Mouse (Mus musculus) kidney, postnatal 0 days (tissue): ENCODE data around the gene Ttyh2. TPM values are rescaled to one million over a fixed set of nuclear protein-coding genes. Genes with fewer than 3 reads are reported as not detected.

ENCODE experiments used
- ATAC-seq: fragments of 200-750 bp; cut with Nextera tagmentation; replicated peaks from 2 replicates; pipeline ENCODE4 v1.8.0; 2017; ENCODE audit warnings: low read depth, moderate number of reproducible peaks, moderate TSS enrichment, moderate library complexity; ENCODE audit not compliant: low FRiP score
- DNase-seq: peaks from one replicate; pipeline ENCODE4 v3.0.0-alpha.2; 2016; ENCODE audit warnings: low spot score
- H3K27ac ChIP-seq: fragments of 300-500 bp; sonication (generic); 2 replicates; pipeline ENCODE4 v1.5.1; 2014; ENCODE audit warnings: mild to moderate bottlenecking
- H3K27me3 ChIP-seq: fragments of 300-500 bp; sonication (generic); 2 replicates; pipeline ENCODE4 v1.6.1; 2014; ENCODE audit warnings: low read length, mixed read lengths; ENCODE audit not compliant: insufficient read depth
- H3K36me3 ChIP-seq: fragments of 300-500 bp; sonication (generic); 2 replicates; pipeline ENCODE4 v1.6.1; 2014; ENCODE audit warnings: low read length, mixed read lengths; ENCODE audit not compliant: insufficient read depth
- H3K4me1 ChIP-seq: fragments of 300-500 bp; sonication (generic); replicated peaks from 2 replicates; pipeline ENCODE4 v1.6.1; 2014; ENCODE audit warnings: antibody characterized with exemption, low read length, mixed read lengths; ENCODE audit not compliant: insufficient read depth
- H3K4me2 ChIP-seq: fragments of 300-500 bp; sonication (generic); 2 replicates; pipeline ENCODE4 v1.6.1; 2014; ENCODE audit warnings: mild to moderate bottlenecking, low read length, moderate library complexity, mixed read lengths
- H3K4me3 ChIP-seq: fragments of 300-500 bp; sonication (generic); replicated peaks from 2 replicates; pipeline ENCODE4 v1.5.1; 2014; ENCODE audit warnings: low read depth, low read length
- H3K9ac ChIP-seq: fragments of 300-500 bp; sonication (generic); 2 replicates; pipeline ENCODE4 v1.6.1; 2014; ENCODE audit warnings: low read depth, low read length
- H3K9me3 ChIP-seq: fragments of 300-500 bp; sonication (generic); replicated peaks from 2 replicates; pipeline ENCODE4 v1.6.1; 2016; ENCODE audit warnings: low read length, inconsistent platforms, mixed read lengths
- CTCF ChIP-seq: IDR thresholded peaks from 2 replicates; pipeline ENCODE4 v1.5.1; 2016; ENCODE audit warnings: antibody characterized with exemption, low read depth, mild to moderate bottlenecking, moderate library complexity
- WGBS: fragments of 180-500 bp; shearing (Covaris S2); extraction: QIAGEN DNeasy Blood & Tissue Kit; methylation state at CpG from one replicate; pipeline ENCODE4 v1.1.7; 2014; 5-methylcytosine and 5-hydroxymethylcytosine counted together
- polyA plus RNA-seq: library from polyadenylated mRNA; unstranded; fragments of >200 nt; fragmentation: Nextera tagmentation; extraction: Ambion mirVana; gene quantifications from 2 replicates; pipeline ENCODE4 v1.2.1, GENCODE M21; 2015

Ttyh2 gene
- polyA plus RNA-seq, 1 experiment from 2014 or later, result 22.6 TPM

- ATAC-seq (no peak), DNase-seq (no peak)
- WGBS, result 94% methylated on average over 6 of the region's 6 CpGs
- no peak overlapping the region for H3K4me2 ChIP-seq
- H3K9ac ChIP-seq, result no peak overlapping the region
- H3K4me1 ChIP-seq, result no peaks in the 10 kb centered on the region
- H3K4me3 ChIP-seq, result no peak overlapping the region
- no peaks in the 10 kb centered on the region for H3K9me3 ChIP-seq
- no peaks in the 10 kb centered on the region for H3K36me3 ChIP-seq
- no peak for TF ChIP-seq CTCF
- no peak overlapping the region for H3K27ac ChIP-seq
- H3K27me3 ChIP-seq, result no peaks in the 10 kb centered on the region
Measured at GRCm38 (mm10) chr11:114693456-114693855, 18.2 kb downstream of the Ttyh2 start.

- DNase-seq (no peak), ATAC-seq (no peak)
- Histone ChIP-seq H3K27ac (no peak overlapping the region), H3K9ac (no peak overlapping the region), H3K9me3 (no peaks in the 10 kb centered on the region), H3K27me3 (no peaks in the 10 kb centered on the region), H3K36me3 (no peaks in the 10 kb centered on the region), H3K4me2 (no peak overlapping the region), H3K4me3 (no peak overlapping the region), H3K4me1 (no peaks in the 10 kb centered on the region)
- no peak for TF ChIP-seq CTCF
- WGBS, result 87% methylated on average over 2 of the region's 2 CpGs
Measured at GRCm38 (mm10) chr11:114694451-114694850, 19.2 kb downstream of the Ttyh2 start.

GRCm38 (mm10) chr11:114698496-114698895 is 23.3 kb downstream of the Ttyh2 start:
- Histone ChIP-seq H3K4me1 (no peaks in the 10 kb centered on the region), H3K4me3 (no peak overlapping the region), H3K4me2 (no peak overlapping the region), H3K27me3 (no peaks in the 10 kb centered on the region), H3K9ac (no peak overlapping the region), H3K27ac (no peak overlapping the region), H3K9me3 (no peaks in the 10 kb centered on the region), H3K36me3 (no peaks in the 10 kb centered on the region)
- ATAC-seq (no peak), DNase-seq (no peak)
- TF ChIP-seq CTCF, result no peak
- 93% methylated on average over 7 of the region's 7 CpGs for WGBS

GRCm38 (mm10) chr11:114699511-114699910 is 24.3 kb downstream of the Ttyh2 start:
- no peak for TF ChIP-seq CTCF
- no peak; the same call in 1 of the 2 replicates for ATAC-seq
- peak; percentile 80 for DNase-seq
- Histone ChIP-seq H3K27me3 (no peaks in the 10 kb centered on the region), H3K9me3 (no peaks in the 10 kb centered on the region), H3K4me2 (no peak overlapping the region), H3K27ac (0 out of 2 replicates have a peak overlapping the region, but pooled peaks have one; percentile 25), H3K36me3 (no peaks in the 10 kb centered on the region), H3K4me3 (no peak overlapping the region), H3K4me1 (no peaks in the 10 kb centered on the region), H3K9ac (no peak overlapping the region)
- 63% methylated on average over 12 of the region's 12 CpGs for WGBS

GRCm38 (mm10) chr11:114702311-114702995 is 27.2 kb downstream of the Ttyh2 start:
- ATAC-seq, result no peak
- no peaks in the 10 kb centered on the region for H3K4me1 ChIP-seq
- no peak overlapping the region for H3K4me3 ChIP-seq
- no peak overlapping the region for H3K4me2 ChIP-seq
- WGBS, result 89% methylated on average over 15 of the region's 15 CpGs
- no peaks in the 10 kb centered on the region for H3K9me3 ChIP-seq
- DNase-seq, result no peak
- no peak overlapping the region for H3K27ac ChIP-seq
- no peaks in the 10 kb centered on the region for H3K27me3 ChIP-seq
- H3K36me3 ChIP-seq, result no peaks in the 10 kb centered on the region
- no peak for TF ChIP-seq CTCF
- no peak overlapping the region for H3K9ac ChIP-seq

- ATAC-seq, result no peak
- Histone ChIP-seq H3K27me3 (no peaks in the 10 kb centered on the region), H3K27ac (no peak overlapping the region), H3K4me3 (no peak overlapping the region), H3K4me1 (no peaks in the 10 kb centered on the region), H3K9ac (no peak overlapping the region), H3K4me2 (no peak overlapping the region), H3K9me3 (no peaks in the 10 kb centered on the region), H3K36me3 (no peaks in the 10 kb centered on the region)
- 86% methylated on average over 6 of the region's 6 CpGs for WGBS
- no peak for TF ChIP-seq CTCF
- no peak for DNase-seq
Measured at GRCm38 (mm10) chr11:114702996-114703361, 27.7 kb downstream of the Ttyh2 start.
